Mouse (Mus musculus) cortical plate, adult 2 months (tissue): ENCODE measurements around the gene Sphkap.

Experiments used
- CTCF ChIP-seq: fragments of 200-500 bp; IDR thresholded peaks from 2 replicates; pipeline ENCODE4 v1.5.1; 2011; ENCODE audit warnings: mild to moderate bottlenecking, control low read depth, low read length; ENCODE audit not compliant: insufficient read depth; ENCODE audit errors: extremely low read depth
- POLR2A ChIP-seq: fragments of 200-500 bp; IDR thresholded peaks from 2 replicates; pipeline ENCODE4 v1.6.1; 2011; ENCODE audit warnings: mild to moderate bottlenecking, low read length, control low read depth; ENCODE audit not compliant: insufficient read depth; ENCODE audit errors: extremely low read depth

DNA sequence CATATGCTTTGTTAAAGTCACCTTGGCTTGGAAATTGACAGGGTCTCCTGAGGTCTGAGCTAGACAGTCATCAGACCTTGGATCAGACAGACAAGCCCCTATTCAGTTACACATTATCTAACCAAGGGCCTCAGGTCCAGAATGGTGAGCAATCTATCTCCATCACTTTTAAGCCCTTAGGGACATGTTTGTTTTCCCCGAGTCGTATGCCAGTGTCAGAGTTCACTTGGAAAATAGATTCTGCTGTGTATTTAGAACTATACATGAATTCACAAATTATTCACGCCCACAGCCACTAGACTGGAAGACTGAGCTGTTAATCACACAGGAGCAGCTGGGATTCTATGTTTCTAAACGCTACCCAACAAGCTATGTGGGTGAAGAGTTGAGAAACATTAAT is 91.1 kb downstream of the Sphkap start:
- no peak for TF ChIP-seq POLR2A
- no peak for TF ChIP-seq CTCF
